Mouse (Mus musculus): ENCODE results near the gene 1700029H14Rik. TPM values are rescaled to one million over a fixed set of nuclear protein-coding genes. Genes with fewer than 3 reads are reported as not detected.

1700029H14Rik gene
- polyA plus RNA-seq, 1 experiment from 2014 or later, result not detected

DNA sequence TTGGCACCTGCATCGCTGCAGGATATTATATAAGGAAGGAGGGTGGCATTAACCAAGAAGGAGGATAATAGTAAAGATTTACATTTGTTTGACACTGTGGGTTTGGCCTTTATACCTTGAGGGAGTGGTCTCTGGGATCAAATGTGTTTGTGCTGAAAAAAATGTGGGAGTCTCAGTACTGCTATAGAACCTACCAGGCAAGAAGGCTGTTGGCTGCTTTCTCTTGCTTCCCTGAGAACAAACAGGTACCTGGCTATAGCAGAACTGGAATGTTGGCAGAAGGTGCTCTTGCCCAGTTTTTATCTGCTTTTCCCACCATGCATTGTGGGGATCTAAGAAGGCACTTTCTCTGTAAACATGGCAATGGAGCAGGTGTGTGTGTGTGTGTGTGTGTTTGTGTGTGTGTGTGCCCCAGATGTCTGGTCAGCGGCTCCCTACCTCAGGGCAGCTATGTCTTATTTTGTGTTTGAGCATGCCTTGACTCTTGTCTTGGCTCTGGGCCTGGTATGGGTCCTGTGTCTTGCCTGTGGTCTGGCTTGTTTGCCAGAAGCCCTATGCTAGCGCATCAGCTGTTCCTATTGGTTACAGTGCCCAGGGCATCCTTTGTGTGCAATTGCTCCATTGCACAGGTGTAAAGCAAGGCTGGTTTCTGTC is 54.9 kb downstream of the 1700029H14Rik start:
- H3K27me3 ChIP-seq (replicated peaks; ENCODE audit: control insufficient read depth, insufficient read depth, low read length), result no peaks in the 10 kb centered on the region
- H3K27ac ChIP-seq (replicated peaks; ENCODE audit: low read depth, low read length), result no peak overlapping the region
- H3K4me2 ChIP-seq (ENCODE audit: low read depth, low read length), result no peak overlapping the region
- H3K36me3 ChIP-seq (ENCODE audit: control insufficient read depth, insufficient read depth, low read length), result no peaks in the 10 kb centered on the region
- H3K4me1 ChIP-seq (ENCODE audit: control insufficient read depth, insufficient read depth, low read length), result no peaks in the 10 kb centered on the region
- ATAC-seq (ENCODE audit: low read depth) (no peak), DNase-seq (ENCODE audit: low spot score) (no peak)
- no peak overlapping the region for H3K4me3 ChIP-seq (ENCODE audit: low read depth, low read length)
- no peaks in the 10 kb centered on the region for H3K9me3 ChIP-seq (ENCODE audit: control insufficient read depth, low read length)
- 73% methylated on average over 3 of the region's 3 CpGs for WGBS
- H3K9ac ChIP-seq (ENCODE audit: low read depth, low read length), result no peak overlapping the region

DNA sequence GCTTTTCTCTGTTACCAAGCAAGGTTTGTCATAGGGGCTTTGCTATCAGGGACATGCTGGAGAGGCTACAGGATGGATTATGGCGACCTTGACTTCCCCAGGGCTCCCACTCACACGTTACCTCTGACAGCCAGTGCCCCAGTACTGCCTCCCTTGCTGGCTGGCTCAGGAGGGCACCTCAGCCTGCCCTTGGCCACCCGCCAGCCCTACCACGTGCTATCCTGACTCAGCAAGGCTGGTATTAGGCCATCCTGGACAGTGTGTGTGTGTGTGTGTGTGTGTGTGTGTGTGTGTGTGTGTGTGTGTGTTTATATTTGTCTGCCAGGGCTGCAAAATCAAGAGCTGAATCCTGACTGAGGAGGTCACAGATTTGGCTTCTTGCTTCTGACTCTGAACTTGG is 55.4 kb downstream of the 1700029H14Rik start:
- no peak for DNase-seq (ENCODE audit: low spot score)
- Histone ChIP-seq H3K36me3 (ENCODE audit: control insufficient read depth, insufficient read depth, low read length) (no peaks in the 10 kb centered on the region), H3K4me2 (ENCODE audit: low read depth, low read length) (no peak overlapping the region), H3K27ac (replicated peaks; ENCODE audit: low read depth, low read length) (no peak overlapping the region), H3K9ac (ENCODE audit: low read depth, low read length) (no peak overlapping the region), H3K4me3 (ENCODE audit: low read depth, low read length) (no peak overlapping the region), H3K27me3 (replicated peaks; ENCODE audit: control insufficient read depth, insufficient read depth, low read length) (no peaks in the 10 kb centered on the region), H3K9me3 (ENCODE audit: control insufficient read depth, low read length) (no peaks in the 10 kb centered on the region), H3K4me1 (ENCODE audit: control insufficient read depth, insufficient read depth, low read length) (no peaks in the 10 kb centered on the region)
- no peak for ATAC-seq (ENCODE audit: low read depth)
- 26% methylated on average over 4 of the region's 4 CpGs for WGBS

GRCm38 (mm10) chr8:13504894-13505674 is 57.2 kb downstream of the 1700029H14Rik start:
- Histone ChIP-seq H3K27ac (replicated peaks; ENCODE audit: low read depth, low read length) (no peak overlapping the region), H3K9ac (ENCODE audit: low read depth, low read length) (no peak overlapping the region), H3K9me3 (ENCODE audit: control insufficient read depth, low read length) (no peaks in the 10 kb centered on the region), H3K4me2 (ENCODE audit: low read depth, low read length) (no peak overlapping the region), H3K27me3 (replicated peaks; ENCODE audit: control insufficient read depth, insufficient read depth, low read length) (no peaks in the 10 kb centered on the region), H3K4me1 (ENCODE audit: control insufficient read depth, insufficient read depth, low read length) (no peaks in the 10 kb centered on the region), H3K36me3 (ENCODE audit: control insufficient read depth, insufficient read depth, low read length) (no peaks in the 10 kb centered on the region), H3K4me3 (ENCODE audit: low read depth, low read length) (no peak overlapping the region)
- DNase-seq (ENCODE audit: low spot score), result no peak
- no peak for ATAC-seq (ENCODE audit: low read depth)

DNA sequence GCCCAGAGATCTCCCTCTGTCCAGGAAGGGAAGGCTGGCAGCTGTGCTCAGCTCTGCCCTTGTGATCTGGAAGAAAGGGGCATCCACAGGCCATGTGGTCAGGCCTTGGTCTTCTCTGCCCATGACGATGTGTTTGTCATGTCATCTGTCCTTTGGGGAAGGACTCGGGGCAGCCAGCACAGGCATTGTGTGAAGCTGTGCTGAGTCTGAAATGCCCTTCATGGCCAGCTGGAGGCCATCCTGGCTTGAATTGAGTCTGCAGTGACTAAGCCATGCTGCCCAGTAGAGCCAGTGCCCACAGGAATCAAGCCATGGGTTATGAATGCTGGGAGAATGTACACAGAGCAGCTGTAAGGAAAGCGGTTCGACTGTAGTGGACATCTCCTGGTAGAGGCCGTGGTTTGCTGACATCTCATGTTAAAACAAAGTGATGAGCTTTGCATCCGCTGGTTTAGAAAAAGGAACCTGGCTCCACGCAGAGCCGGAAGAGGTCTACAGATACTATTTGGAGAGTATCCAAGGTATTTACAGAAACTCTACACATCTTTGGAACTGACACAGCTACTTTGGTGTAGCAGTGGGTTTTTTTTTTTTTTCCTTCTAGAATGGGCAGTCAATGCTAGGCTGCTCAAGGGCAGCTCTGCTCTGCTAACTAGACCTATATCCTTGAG is 58.2 kb downstream of the 1700029H14Rik start:
- DNase-seq (ENCODE audit: low spot score), result no peak
- ATAC-seq (ENCODE audit: low read depth), result no peak
- Histone ChIP-seq H3K27me3 (replicated peaks; ENCODE audit: control insufficient read depth, insufficient read depth, low read length) (no peaks in the 10 kb centered on the region), H3K4me3 (ENCODE audit: low read depth, low read length) (no peak overlapping the region), H3K4me1 (ENCODE audit: control insufficient read depth, insufficient read depth, low read length) (no peaks in the 10 kb centered on the region), H3K27ac (replicated peaks; ENCODE audit: low read depth, low read length) (no peak overlapping the region), H3K36me3 (ENCODE audit: control insufficient read depth, insufficient read depth, low read length) (no peaks in the 10 kb centered on the region), H3K9ac (ENCODE audit: low read depth, low read length) (no peak overlapping the region), H3K4me2 (ENCODE audit: low read depth, low read length) (no peak overlapping the region), H3K9me3 (ENCODE audit: control insufficient read depth, low read length) (no peaks in the 10 kb centered on the region)
- WGBS, result 79% methylated on average over 8 of the region's 8 CpGs

DNA sequence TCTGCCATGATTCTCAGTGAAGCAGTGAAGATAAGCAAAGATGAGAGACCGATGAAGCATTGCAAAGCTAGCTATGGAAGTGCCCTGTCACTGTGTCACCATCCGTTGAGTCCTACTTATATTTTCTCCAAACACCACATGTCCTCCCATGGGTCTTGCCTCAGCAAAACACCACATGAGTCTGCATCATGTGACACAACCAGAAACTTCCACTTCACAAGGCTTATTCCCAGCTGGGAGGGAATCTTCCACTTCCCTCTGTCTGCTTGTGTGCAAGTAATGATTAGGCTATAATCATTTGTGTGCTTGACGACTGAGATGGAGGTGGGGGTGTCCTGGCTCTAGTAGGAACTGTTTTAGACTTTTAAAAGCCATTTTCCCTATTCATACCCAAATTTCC is 61.0 kb downstream of the 1700029H14Rik start:
- WGBS, result 84% methylated on average over 3 of the region's 3 CpGs
- H3K9ac ChIP-seq (ENCODE audit: low read depth, low read length), result no peak overlapping the region
- no peaks in the 10 kb centered on the region for H3K4me1 ChIP-seq (ENCODE audit: control insufficient read depth, insufficient read depth, low read length)
- H3K4me3 ChIP-seq (ENCODE audit: low read depth, low read length), result no peak overlapping the region
- H3K9me3 ChIP-seq (ENCODE audit: control insufficient read depth, low read length), result no peaks in the 10 kb centered on the region
- no peaks in the 10 kb centered on the region for H3K36me3 ChIP-seq (ENCODE audit: control insufficient read depth, insufficient read depth, low read length)
- ATAC-seq (ENCODE audit: low read depth), result no peak
- no peak overlapping the region for H3K27ac ChIP-seq (replicated peaks; ENCODE audit: low read depth, low read length)
- H3K27me3 ChIP-seq (replicated peaks; ENCODE audit: control insufficient read depth, insufficient read depth, low read length), result no peaks in the 10 kb centered on the region
- DNase-seq (ENCODE audit: low spot score), result no peak
- no peak overlapping the region for H3K4me2 ChIP-seq (ENCODE audit: low read depth, low read length)

Other genes with a start within 250 kb of the 1700029H14Rik start
- gene Tfdp1, start 223.7 kb downstream of the 1700029H14Rik start, polyA plus RNA-seq (2014; fragmentation: Nextera tagmentation; extraction: Ambion mirVana), result 150 and 168 TPM in 2 replicates
- not detected in 2 replicates for gene Atp4b, start 165.6 kb downstream of the 1700029H14Rik start, polyA plus RNA-seq (2014; fragmentation: Nextera tagmentation; extraction: Ambion mirVana)
- gene Grk1, start 157.4 kb downstream of the 1700029H14Rik start, polyA plus RNA-seq (2014; fragmentation: Nextera tagmentation; extraction: Ambion mirVana), result not detected in 2 replicates
- gene Tmem255b, start 127.3 kb downstream of the 1700029H14Rik start, polyA plus RNA-seq (2014; fragmentation: Nextera tagmentation; extraction: Ambion mirVana), result 1.2 and 1.5 TPM in 2 replicates
- 43.2 and 56.9 TPM in 2 replicates for gene Gas6, start 68.0 kb downstream of the 1700029H14Rik start, polyA plus RNA-seq (2014; fragmentation: Nextera tagmentation; extraction: Ambion mirVana)
- gene Rasa3, start 115.1 kb upstream of the 1700029H14Rik start, polyA plus RNA-seq (2014; fragmentation: Nextera tagmentation; extraction: Ambion mirVana), result 39.4 and 40.2 TPM in 2 replicates
- gene Cfap97d2, start 143.4 kb upstream of the 1700029H14Rik start, polyA plus RNA-seq (2014; fragmentation: Nextera tagmentation; extraction: Ambion mirVana), result 0.10 and 0.25 TPM in 2 replicates
- 221 and 240 TPM in 2 replicates for gene Cdc16, start 195.2 kb upstream of the 1700029H14Rik start, polyA plus RNA-seq (2014; fragmentation: Nextera tagmentation; extraction: Ambion mirVana)
- 31.9 and 38.5 TPM in 2 replicates for gene Upf3a, start 223.2 kb upstream of the 1700029H14Rik start, polyA plus RNA-seq (2014; fragmentation: Nextera tagmentation; extraction: Ambion mirVana)